Mouse (Mus musculus): ENCODE results near the gene Tex29. TPM values are rescaled to one million over a fixed set of nuclear protein-coding genes. Genes with fewer than 3 reads are reported as not detected.

Gene Tex29
- total and polyA plus RNA-seq, 3 experiments = not detected

- no peak overlapping the region for H3K27ac ChIP-seq (ENCODE audit: control insufficient read depth, low read depth, low read length)
- H3K4me3 ChIP-seq (ENCODE audit: control insufficient read depth in 1 of 2, insufficient read depth in 1 of 2, low read depth in 2 of 2, low read length in 2 of 2) = no peak overlapping the region
- H3K4me1 ChIP-seq (ENCODE audit: control insufficient read depth in 1 of 2, insufficient read depth in 2 of 2, low read length in 2 of 2) = no peaks in the 10 kb centered on the region
- no peak for TF ChIP-seq MYC (IDR thresholded peaks at IDR 0.05; ENCODE audit: low read depth, low read length)
- TF ChIP-seq TAL1 (IDR thresholded peaks at IDR 0.05; ENCODE audit: low read length) = no peak
- TF ChIP-seq CHD2 (IDR thresholded peaks at IDR 0.05; ENCODE audit: low read length) = no peak
- TF ChIP-seq TCF12 (IDR thresholded peaks at IDR 0.05; ENCODE audit: low read depth, low read length) = no peak
- no peak for TF ChIP-seq CTCF (IDR thresholded peaks at IDR 0.05 in 2 of 3, conservative IDR thresholded peaks at IDR 0.05 in 1 of 3; ENCODE audit: control insufficient read depth in 1 of 3, insufficient read depth in 1 of 3, low read depth in 2 of 3, low read length in 3 of 3, poor library complexity in 1 of 3, severe bottlenecking in 1 of 3)
- TF ChIP-seq MAFK (IDR thresholded peaks at IDR 0.05; ENCODE audit: borderline replicate concordance, low read depth, low read length) = no peak
- no peak for TF ChIP-seq RAD21 (IDR thresholded peaks at IDR 0.05; ENCODE audit: low read depth, low read length)
- no peak for TF ChIP-seq GATA1 (IDR thresholded peaks at IDR 0.05; ENCODE audit: low read depth, low read length)
- no peak for TF ChIP-seq MAX (IDR thresholded peaks at IDR 0.05; ENCODE audit: low read length)
- TF ChIP-seq MYB (IDR thresholded peaks at IDR 0.05; ENCODE audit: low read depth, low read length) = no peak
- TF ChIP-seq POLR2AphosphoS5 (IDR thresholded peaks at IDR 0.05; ENCODE audit: borderline replicate concordance, low read depth, low read length) = no peak
- TF ChIP-seq ZC3H11A (IDR thresholded peaks at IDR 0.05; ENCODE audit: low read depth, low read length) = no peak
- no peak for TF ChIP-seq EP300 (IDR thresholded peaks at IDR 0.05; ENCODE audit: low read depth in 1 of 2, low read length in 2 of 2)
- TF ChIP-seq ZMIZ1 (IDR thresholded peaks at IDR 0.05; ENCODE audit: low read depth, low read length) = no peak
- TF ChIP-seq ETS1 (IDR thresholded peaks at IDR 0.05; ENCODE audit: low read depth, low read length) = no peak
- TF ChIP-seq CHD1 (IDR thresholded peaks at IDR 0.05; ENCODE audit: low read depth, low read length) = no peak
- TF ChIP-seq SIN3A (IDR thresholded peaks at IDR 0.05; ENCODE audit: low read length) = no peak
- DNase-seq (ENCODE audit: low read depth, low spot score) = no peak
- no peaks in the 10 kb centered on the region for H3K79me2 ChIP-seq (ENCODE audit: control insufficient read depth, insufficient read depth, low read length, poor library complexity)
- H3K9me3 ChIP-seq (replicated peaks; ENCODE audit: insufficient read depth, low read length) = no peaks in the 10 kb centered on the region
- H3K9ac ChIP-seq (ENCODE audit: control insufficient read depth, low read depth, low read length, poor library complexity, severe bottlenecking) = no peak overlapping the region
- no peaks in the 10 kb centered on the region for H3K27me3 ChIP-seq (ENCODE audit: control insufficient read depth in 1 of 2, insufficient read depth in 2 of 2, low read length in 2 of 2)
- no peaks in the 10 kb centered on the region for H3K36me3 ChIP-seq (ENCODE audit: control insufficient read depth in 1 of 2, insufficient read depth in 2 of 2, low read length in 2 of 2)
These were observed 49.1 kb downstream of the Tex29 start for GRCm38 (mm10) chr8:11889156-11890018.

DNA sequence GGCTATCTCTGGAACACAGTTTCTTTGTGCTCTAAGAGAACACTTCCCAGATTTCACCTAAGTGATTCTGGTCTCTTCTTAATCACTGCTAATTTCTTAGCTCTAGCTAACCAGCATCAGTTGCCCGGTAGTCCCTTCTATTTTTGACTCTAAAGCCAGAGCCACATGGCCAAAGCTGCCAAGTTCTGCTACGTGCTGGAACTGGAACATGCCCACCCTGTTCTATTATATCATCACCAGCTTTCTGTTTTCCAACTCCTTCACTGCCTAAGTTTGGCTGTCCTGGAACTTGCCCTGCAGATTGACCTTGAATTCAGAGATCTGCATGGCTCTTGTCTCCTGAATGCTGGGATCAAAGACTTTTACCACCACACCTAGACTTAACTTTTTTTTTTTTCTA lies 52.5 kb downstream of the Tex29 start:
- H3K9me3 ChIP-seq (replicated peaks; ENCODE audit: insufficient read depth, low read length) = no peaks in the 10 kb centered on the region
- TF ChIP-seq CHD2 (IDR thresholded peaks at IDR 0.05; ENCODE audit: low read length) = no peak
- no peak overlapping the region for H3K4me3 ChIP-seq (ENCODE audit: control insufficient read depth in 1 of 2, insufficient read depth in 1 of 2, low read depth in 2 of 2, low read length in 2 of 2)
- H3K27me3 ChIP-seq (ENCODE audit: control insufficient read depth in 1 of 2, insufficient read depth in 2 of 2, low read length in 2 of 2) = no peaks in the 10 kb centered on the region
- no peaks in the 10 kb centered on the region for H3K4me1 ChIP-seq (ENCODE audit: control insufficient read depth in 1 of 2, insufficient read depth in 2 of 2, low read length in 2 of 2)
- no peak overlapping the region for H3K27ac ChIP-seq (ENCODE audit: control insufficient read depth, low read depth, low read length)
- DNase-seq (ENCODE audit: low read depth, low spot score) = no peak
- H3K9ac ChIP-seq (ENCODE audit: control insufficient read depth, low read depth, low read length, poor library complexity, severe bottlenecking) = no peak overlapping the region
- H3K36me3 ChIP-seq (ENCODE audit: control insufficient read depth in 1 of 2, insufficient read depth in 2 of 2, low read length in 2 of 2) = no peaks in the 10 kb centered on the region
- H3K79me2 ChIP-seq (ENCODE audit: control insufficient read depth, insufficient read depth, low read length, poor library complexity) = no peaks in the 10 kb centered on the region

Data from MEL (cell line).